ENCODE assay signal across 17 mouse cellular contexts in genomic region chr12:107093326-107093725, GRCm38 (mm10).
DNase-seq lines count a peak whose midpoint lies in the region; ATAC-seq lines count a peak whose summit lies in the region.
"Had no signal": no experiment of that assay in that cellular context is flagged by ENCODE, and none has a peak within 500 bp of the region (broad histone marks: within the 10 kb centered on the region; RNA-seq: fewer than 3 reads in every experiment).

No protein-coding gene starts in this region.

- ATAC-seq in forebrain, embryonic 16.5 days: peak; percentile 28; the same call in 1 of the 2 replicates
- no peak for ATAC-seq in forebrain, embryonic 13.5 days
- ATAC-seq in monocyte, adult 5-6 weeks (replicated peaks; ENCODE audit: insufficient number of reproducible peaks, low FRiP score, low TSS enrichment, poor library complexity, severe bottlenecking): no peak

- peak overlapping the region; percentile 4; the same call in 1 of the 2 replicates for H3K27ac ChIP-seq in forebrain, embryonic 16.5 days (ENCODE audit: low read length)
- H3K27ac ChIP-seq in forebrain, embryonic 13.5 days: no peak overlapping the region; the same call in 1 of the 2 replicates
- H3K27ac ChIP-seq: limb, embryonic 10.5 days; neural tube, embryonic 12.5 days had no signal

- H3K4me2 ChIP-seq in forebrain, embryonic 16.5 days (ENCODE audit: low read length): no peak overlapping the region
- H3K4me2 ChIP-seq in forebrain, embryonic 13.5 days: no peak overlapping the region
- H3K4me2 ChIP-seq: midbrain, embryonic 11.5 days; neural tube, embryonic 12.5 days had no signal

- no peak overlapping the region for H3K4me3 ChIP-seq in forebrain, embryonic 16.5 days (replicated peaks; ENCODE audit: low read length)
- no peak overlapping the region for H3K4me3 ChIP-seq in forebrain, embryonic 13.5 days
- H3K4me3 ChIP-seq: limb, embryonic 10.5 days; neural tube, embryonic 12.5 days had no signal

- H3K27me3 ChIP-seq in forebrain, embryonic 16.5 days (replicated peaks; ENCODE audit: control insufficient read depth, insufficient read depth, low read length): no peaks in the 10 kb centered on the region
- H3K27me3 ChIP-seq in forebrain, embryonic 13.5 days: no peaks in the 10 kb centered on the region
- H3K27me3 ChIP-seq: neural tube, embryonic 12.5 days had no signal

- H3K36me3 ChIP-seq in forebrain, embryonic 16.5 days (ENCODE audit: control insufficient read depth, insufficient read depth): no peaks in the 10 kb centered on the region
- no peaks in the 10 kb centered on the region for H3K36me3 ChIP-seq in forebrain, embryonic 13.5 days (ENCODE audit: poor library complexity, severe bottlenecking)
- H3K36me3 ChIP-seq: limb, embryonic 10.5 days; neural tube, embryonic 12.5 days had no signal

- peaks cover 4% of the 10 kb centered on the region; the same call in 1 of the 2 replicates for H3K4me1 ChIP-seq in forebrain, embryonic 16.5 days (replicated peaks; ENCODE audit: control insufficient read depth, insufficient read depth, low read length)
- H3K4me1 ChIP-seq in forebrain, embryonic 13.5 days: peaks cover 18% of the 10 kb centered on the region
- H3K4me1 ChIP-seq: limb, embryonic 10.5 days; neural tube, embryonic 12.5 days had no signal

- WGBS in forebrain, embryonic 16.5 days: 65% methylated on average over 13 of the region's 13 CpGs
- 85% methylated on average over 13 of the region's 13 CpGs for WGBS in forebrain, embryonic 13.5 days

- no peak overlapping the region for H3K9ac ChIP-seq in forebrain, embryonic 16.5 days (replicated peaks; ENCODE audit: low read depth, low read length)
- H3K9ac ChIP-seq in forebrain, embryonic 13.5 days: no peak overlapping the region
- H3K9ac ChIP-seq: neural tube, embryonic 12.5 days had no signal

- peak; percentile 12 to 24 for DNase-seq in frontal cortex, postnatal 14 days (ENCODE audit: low spot score in 2 of 2)
- DNase-seq in left cerebral cortex, adult 8-10 months (ENCODE audit: low spot score in 2 of 2): peak; percentile 27 to 67
- peak; percentile 68 for DNase-seq in telencephalon, adult 2 months (ENCODE audit: low read depth, low spot score)
- no peak for DNase-seq in lung, postnatal 36 days
- no peak for DNase-seq in kidney, postnatal 4 days
- DNase-seq: adrenal gland, postnatal 14 days; B cell, adult 2 months; embryo, embryonic 11 days; heart, postnatal 10 days; lung, adult 18-20 months; thymus, adult 18-20 months had no signal

- no peaks in the 10 kb centered on the region for H3K9me3 ChIP-seq in forebrain, embryonic 16.5 days (ENCODE audit: control insufficient read depth, low read length)
- H3K9me3 ChIP-seq in forebrain, embryonic 13.5 days (replicated peaks): no peaks in the 10 kb centered on the region
- H3K9me3 ChIP-seq: limb, embryonic 10.5 days; neural tube, embryonic 12.5 days had no signal

Comparison
In these comparisons a context has a peak if more than half of its experiments do, and no peak if none do; other contexts are left out.
1. DNase-seq: peak in frontal cortex, postnatal 14 days (2 of 2), left cerebral cortex, adult 8-10 months (2 of 2) and telencephalon, adult 2 months (single experiment); none in lung, postnatal 36 days (single experiment) and kidney, postnatal 4 days (0 of 2).